Mouse (Mus musculus): ENCODE data around the gene Gm5930.
"Not testable (repeated sequence)": the region's sequence is repeated elsewhere in the genome, so short reads cannot be mapped to it uniquely, and the experiment has no call there.

Gene Gm5930

GRCm38 (mm10) chr14:44338484-44338883, at the start of gene Gm5930:
Gene Gm5930, minus strand, starts transcription at chr14:44338584.
- DNase-seq (ENCODE audit: low spot score), result not testable (repeated sequence)

DNA sequence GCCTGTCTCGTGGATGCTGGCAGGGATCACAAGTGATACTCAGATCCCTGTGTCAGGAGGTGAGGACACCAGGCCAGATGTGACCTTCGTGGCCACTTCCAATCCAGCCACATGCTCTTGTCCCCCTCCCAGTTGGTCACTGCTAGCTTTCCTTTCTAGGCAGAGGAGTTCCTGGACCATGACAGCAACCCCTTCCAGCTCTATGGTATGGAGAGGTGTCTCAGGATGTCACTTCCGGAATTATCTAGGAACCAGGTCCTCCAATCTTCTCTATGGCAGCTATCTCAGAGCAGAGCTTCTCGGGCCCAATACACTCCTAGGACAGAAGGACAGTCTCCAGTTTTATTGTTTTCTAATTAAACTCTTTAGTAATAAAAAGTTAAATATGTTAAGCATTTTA, 45.8 kb upstream of the Gm5930 start:
- not testable (repeated sequence) for DNase-seq (ENCODE audit: low spot score)

DNA sequence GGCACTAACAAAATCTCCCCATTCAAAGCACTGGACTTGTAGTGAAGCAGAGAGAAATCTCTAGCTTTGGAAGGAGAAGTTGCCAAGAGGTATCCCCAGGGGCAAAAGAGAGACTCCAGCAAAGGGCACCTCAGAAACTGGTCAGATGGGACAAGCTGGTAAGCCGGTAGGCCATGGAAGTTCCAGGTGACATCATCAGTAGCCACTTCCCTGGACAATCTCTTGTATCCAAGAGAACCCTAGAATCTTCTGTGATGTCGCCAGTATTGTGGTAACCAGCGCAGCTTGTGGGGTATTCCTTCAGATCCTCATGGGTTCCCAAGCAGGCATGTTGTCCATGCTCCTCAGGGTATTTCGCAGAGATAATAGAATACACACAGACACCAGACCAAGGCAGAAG, 26.7 kb upstream of the Gm5930 start, which contains the start of gene Gm8229:
TSS of gene Gm8229 (plus strand) at position 301 of the 400 bp plus-strand sequence.
- not testable (repeated sequence) for DNase-seq (ENCODE audit: low spot score)

DNA sequence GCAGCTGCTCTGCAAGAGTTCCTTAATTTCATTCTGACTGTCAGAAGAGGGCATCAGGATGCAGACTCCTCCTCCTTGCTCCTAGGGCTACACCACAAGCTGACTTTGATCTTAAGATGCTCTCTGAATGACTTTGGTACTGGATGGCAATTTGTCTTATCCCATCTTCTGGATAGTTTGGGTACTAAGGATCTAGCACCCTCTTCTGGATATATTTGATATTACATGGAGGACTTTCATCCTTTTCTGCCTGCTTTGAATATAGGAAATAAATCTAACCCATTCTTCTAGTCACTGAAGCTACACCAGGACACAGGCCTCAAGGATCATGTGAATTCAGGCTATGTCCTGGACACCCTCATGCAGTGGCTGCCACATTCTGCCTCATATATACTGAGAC, 23.9 kb upstream of the Gm5930 start:
- not testable (repeated sequence) for DNase-seq (ENCODE audit: low spot score)

DNA sequence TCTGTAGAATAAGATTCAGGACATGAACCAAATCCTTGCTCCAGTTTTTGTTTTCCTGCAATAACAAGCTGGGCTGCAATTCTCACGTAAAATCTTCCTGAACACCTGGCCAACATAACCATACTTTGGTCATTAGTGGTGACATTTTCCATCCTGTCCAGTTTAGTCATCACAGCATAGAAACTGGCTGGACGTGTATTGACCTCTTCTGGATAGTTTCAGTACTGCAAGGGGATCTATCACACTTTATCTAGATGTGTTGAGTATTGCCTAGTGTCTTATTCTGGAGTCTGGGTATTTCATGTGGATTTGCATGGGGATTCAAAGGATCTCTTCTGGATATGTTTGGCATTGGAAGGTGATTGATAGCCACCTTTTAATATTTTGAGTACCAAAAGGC, 23.0 kb upstream of the Gm5930 start:
- DNase-seq (ENCODE audit: low spot score), result not testable (repeated sequence)

GRCm38 (mm10) chr14:44312049-44312448, 26.3 kb downstream of the Gm5930 start:
- not testable (repeated sequence) for DNase-seq (ENCODE audit: low spot score)

DNA sequence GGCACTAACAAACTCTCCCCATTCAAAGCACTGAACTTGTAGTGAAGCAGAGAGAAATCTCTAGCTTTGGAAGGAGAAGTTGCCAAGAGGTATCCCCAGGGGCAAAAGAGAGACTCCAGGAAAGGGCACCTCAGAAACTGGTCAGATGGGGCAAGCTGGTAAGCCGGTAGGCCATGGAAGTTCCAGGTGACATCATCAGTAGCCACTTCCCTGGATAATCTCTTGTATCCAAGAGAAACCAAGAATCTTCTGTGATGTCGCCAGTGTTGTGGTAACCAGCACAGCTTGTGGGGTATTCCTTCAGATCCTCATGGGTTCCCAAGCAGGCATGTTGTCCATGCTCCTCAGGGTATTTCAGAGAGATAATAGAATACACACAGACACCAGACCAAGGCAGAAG, 53.1 kb downstream of the Gm5930 start, which contains the start of gene Gm8220:
TSS of gene Gm8220 (plus strand) at position 301 of the 400 bp plus-strand sequence.
- not testable (repeated sequence) for DNase-seq (ENCODE audit: low spot score)
